Mouse (Mus musculus): Measurements from ENCODE around the gene Pgm5. TPM values are rescaled to one million over a fixed set of nuclear protein-coding genes. Genes with fewer than 3 reads are reported as not detected.

Gene Pgm5
- polyA plus RNA-seq, 1 experiment from 2014 or later = 5.3 TPM

DNA sequence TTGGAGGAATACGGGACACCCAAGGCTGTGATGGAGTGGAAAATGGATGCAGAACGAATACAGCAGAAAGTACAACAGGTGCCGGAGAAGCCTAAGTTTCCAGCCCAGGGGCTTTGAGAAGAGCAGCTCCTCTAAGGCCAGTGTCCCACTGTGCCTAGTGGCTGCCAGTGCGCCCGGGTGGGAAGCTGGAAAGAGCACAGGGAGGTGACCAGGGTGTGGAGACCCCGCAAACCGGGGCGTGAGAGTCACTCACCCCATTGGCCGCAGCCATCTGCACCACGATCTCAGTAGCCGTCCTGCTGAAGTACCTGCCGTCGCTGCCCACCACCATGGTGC lies 411 bp downstream of the Pgm5 start:
- peak overlapping the region; percentile 91 for H3K9ac ChIP-seq
- H3K4me1 ChIP-seq = peaks cover 31% of the 10 kb centered on the region
- no peaks in the 10 kb centered on the region for H3K36me3 ChIP-seq
- WGBS = 7% methylated on average over 13 of the region's 13 CpGs
- ATAC-seq (ENCODE audit: extremely low read depth, insufficient number of reproducible peaks, low FRiP score, low TSS enrichment) = peak; percentile 39; the same call in 1 of the 2 replicates
- peak overlapping the region; percentile 75 for H3K4me3 ChIP-seq
- H3K27me3 ChIP-seq (replicated peaks) = 0 out of 2 replicates have a peak, but pooled peaks cover 10% of the 10 kb centered on the region
- H3K4me2 ChIP-seq = peak overlapping the region; percentile 75
- H3K27ac ChIP-seq (replicated peaks) = peak overlapping the region; percentile 97
- H3K9me3 ChIP-seq = no peaks in the 10 kb centered on the region

DNA sequence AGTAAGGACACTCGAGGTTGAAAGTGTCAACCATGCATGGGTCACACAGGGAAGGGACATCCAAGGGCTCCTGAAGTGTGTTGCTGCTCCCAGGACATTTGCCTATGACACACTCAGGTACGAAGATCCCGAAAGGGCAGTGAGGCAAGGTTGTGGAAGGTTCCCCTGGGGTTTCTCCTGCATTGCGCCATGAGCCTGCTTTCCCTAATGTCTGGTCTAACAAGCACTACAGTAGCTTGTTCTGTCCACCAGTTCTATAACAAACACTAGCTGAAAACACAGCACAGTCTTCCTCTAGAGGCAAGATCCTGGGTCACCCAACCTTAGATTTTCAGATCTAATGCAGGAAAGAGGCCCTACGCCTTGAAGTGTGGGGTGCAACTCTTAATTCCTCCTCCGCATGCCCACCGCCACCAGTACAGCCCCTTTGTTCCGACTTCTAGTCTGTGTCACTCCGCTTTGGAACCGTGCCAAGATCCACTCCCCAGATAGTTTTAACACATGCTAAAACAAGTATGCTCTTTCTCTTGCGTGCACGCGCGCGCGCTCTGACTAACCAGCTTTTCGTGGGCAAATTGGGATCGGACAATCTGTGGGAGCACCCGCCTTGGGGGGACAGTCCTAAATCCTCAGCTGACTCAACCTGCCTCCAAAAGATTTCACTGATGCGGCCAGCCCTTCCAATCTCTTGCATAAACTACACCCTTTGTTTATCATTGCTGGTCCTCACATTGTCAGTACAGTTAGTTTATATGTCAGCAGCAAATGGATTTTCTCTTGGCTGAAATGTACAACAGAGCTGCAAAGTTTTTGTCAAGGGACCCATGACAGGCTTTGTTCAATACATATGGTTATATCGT lies 10.0 kb downstream of the Pgm5 start:
- WGBS = 63% methylated on average over 21 of the region's 21 CpGs
- ATAC-seq (ENCODE audit: extremely low read depth, insufficient number of reproducible peaks, low FRiP score, low TSS enrichment) = no peak
- Histone ChIP-seq H3K27me3 (replicated peaks) (no peaks in the 10 kb centered on the region), H3K4me1 (peaks cover 76% of the 10 kb centered on the region), H3K27ac (replicated peaks) (peak overlapping the region; percentile 52), H3K36me3 (0 out of 2 replicates have a peak, but pooled peaks cover 4% of the 10 kb centered on the region), H3K9ac (peak overlapping the region; percentile 6), H3K4me2 (peak overlapping the region; percentile 36), H3K9me3 (no peaks in the 10 kb centered on the region), H3K4me3 (no peak overlapping the region)

DNA sequence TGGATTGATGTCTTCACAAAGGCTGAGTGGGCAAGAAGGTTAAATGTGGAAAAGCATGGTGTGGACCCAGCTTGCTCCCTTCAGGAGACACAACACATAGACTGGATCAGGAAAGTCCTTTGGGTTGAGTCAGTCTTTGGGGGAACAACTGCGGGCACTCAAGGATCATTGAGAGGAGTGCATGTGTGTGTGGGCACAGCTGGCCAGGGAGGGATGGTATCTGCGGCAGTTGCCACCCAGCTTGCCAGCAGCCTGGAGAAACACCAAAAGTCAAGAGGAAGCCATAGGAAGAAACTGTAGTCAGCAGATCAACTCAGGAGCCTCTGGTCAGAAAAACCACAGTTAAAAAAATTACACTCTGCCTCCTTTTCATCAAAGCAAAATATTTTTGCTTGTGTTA lies 12.8 kb downstream of the Pgm5 start:
- whole genome bisulfite sequencing = 75% methylated on average over 2 of the region's 2 CpGs
- no peak overlapping the region for H3K4me2 ChIP-seq
- peaks cover 75% of the 10 kb centered on the region for H3K4me1 ChIP-seq
- no peak overlapping the region; the same call in 1 of the 2 replicates for H3K27ac ChIP-seq (replicated peaks)
- H3K27me3 ChIP-seq (replicated peaks) = no peaks in the 10 kb centered on the region
- no peaks in the 10 kb centered on the region for H3K9me3 ChIP-seq
- ATAC-seq (ENCODE audit: extremely low read depth, insufficient number of reproducible peaks, low FRiP score, low TSS enrichment) = no peak
- H3K4me3 ChIP-seq = no peak overlapping the region
- H3K36me3 ChIP-seq = no peaks in the 10 kb centered on the region
- H3K9ac ChIP-seq = no peak overlapping the region

DNA sequence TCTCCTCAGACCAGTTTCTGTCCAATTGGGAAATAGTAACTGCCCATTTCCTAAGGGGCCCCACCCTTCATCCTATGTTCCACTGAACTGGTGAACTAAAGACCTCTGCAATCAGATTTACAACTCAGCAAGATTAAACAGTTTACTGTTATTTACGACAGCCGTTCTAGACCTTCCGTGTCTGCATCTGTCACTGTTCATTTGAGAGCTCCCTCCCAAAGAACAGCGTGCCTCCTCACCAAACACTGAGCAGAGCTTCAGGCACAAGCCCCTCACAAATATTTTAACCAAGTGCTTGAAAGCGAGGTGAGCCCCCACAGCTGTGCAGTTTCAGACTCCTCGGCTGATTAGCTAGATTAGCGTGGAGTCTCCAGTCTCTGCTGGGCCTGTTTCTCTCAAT lies 13.3 kb downstream of the Pgm5 start:
- ATAC-seq (ENCODE audit: extremely low read depth, insufficient number of reproducible peaks, low FRiP score, low TSS enrichment) = no peak
- no peak overlapping the region for H3K4me3 ChIP-seq
- H3K4me2 ChIP-seq = no peak overlapping the region
- WGBS = 43% methylated on average over 7 of the region's 7 CpGs
- H3K9ac ChIP-seq = no peak overlapping the region
- H3K27ac ChIP-seq (replicated peaks) = no peak overlapping the region
- H3K27me3 ChIP-seq (replicated peaks) = no peaks in the 10 kb centered on the region
- H3K36me3 ChIP-seq = peaks cover 2% of the 10 kb centered on the region; the same call in 1 of the 2 replicates
- peaks cover 71% of the 10 kb centered on the region for H3K4me1 ChIP-seq
- no peaks in the 10 kb centered on the region for H3K9me3 ChIP-seq

DNA sequence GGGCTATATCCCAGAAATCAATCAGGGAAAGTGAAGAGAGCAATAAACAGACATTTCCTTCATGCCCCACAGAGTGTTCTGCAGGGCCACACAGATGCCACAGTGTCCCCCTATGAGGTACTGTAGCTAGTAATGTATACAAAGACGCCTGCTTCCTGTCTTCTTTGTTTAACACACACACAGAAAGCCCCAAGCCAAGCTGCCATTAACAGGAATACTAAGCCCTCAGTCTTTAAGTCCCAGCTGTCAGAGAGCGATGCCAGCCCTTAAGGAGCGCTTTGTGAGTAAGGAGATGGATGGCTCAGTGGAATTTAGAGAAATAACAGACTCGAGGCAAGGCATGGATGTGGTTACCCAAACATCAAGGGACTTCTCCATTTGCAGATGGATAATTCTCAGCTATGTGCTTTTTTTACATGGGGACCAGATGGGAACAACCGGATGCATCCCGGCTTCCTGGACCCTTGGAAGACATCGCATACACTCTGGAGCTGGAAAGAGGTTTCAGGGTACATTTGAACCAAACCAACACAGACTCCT lies 16.6 kb downstream of the Pgm5 start:
- no peak for ATAC-seq (ENCODE audit: extremely low read depth, insufficient number of reproducible peaks, low FRiP score, low TSS enrichment)
- WGBS = 56% methylated on average over 7 of the region's 7 CpGs
- no peaks in the 10 kb centered on the region for H3K9me3 ChIP-seq
- H3K27ac ChIP-seq (replicated peaks) = peak overlapping the region; percentile 16; the same call in 1 of the 2 replicates
- H3K4me1 ChIP-seq = peaks cover 40% of the 10 kb centered on the region
- no peak overlapping the region for H3K4me2 ChIP-seq
- no peak overlapping the region for H3K4me3 ChIP-seq
- no peak overlapping the region for H3K9ac ChIP-seq
- peaks cover 12% of the 10 kb centered on the region; the same call in 1 of the 2 replicates for H3K36me3 ChIP-seq
- H3K27me3 ChIP-seq (replicated peaks) = no peaks in the 10 kb centered on the region

DNA sequence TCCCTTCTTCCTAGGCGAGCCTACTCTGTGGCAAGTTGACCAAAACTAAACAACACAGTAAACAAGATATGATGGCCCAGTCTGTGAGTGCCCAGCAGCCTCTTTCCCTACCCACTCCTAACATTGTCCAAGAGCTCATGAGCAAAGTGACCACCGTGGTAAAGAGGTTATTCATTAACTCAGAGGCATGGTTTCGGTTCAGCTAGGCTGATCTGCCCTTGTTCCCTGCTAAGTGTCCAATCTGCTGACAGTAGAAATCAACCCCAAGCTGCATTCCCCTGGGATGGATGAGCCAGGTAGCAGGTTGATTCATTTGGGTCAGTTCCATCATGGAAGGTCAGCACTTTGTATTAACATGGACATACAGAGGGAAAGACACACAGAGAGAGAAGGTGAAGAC lies 19.6 kb downstream of the Pgm5 start:
- no peak for ATAC-seq (ENCODE audit: extremely low read depth, insufficient number of reproducible peaks, low FRiP score, low TSS enrichment)
- peaks cover 12% of the 10 kb centered on the region; the same call in 1 of the 2 replicates for H3K36me3 ChIP-seq
- H3K4me3 ChIP-seq = no peak overlapping the region
- H3K9ac ChIP-seq = no peak overlapping the region
- H3K27me3 ChIP-seq (replicated peaks) = no peaks in the 10 kb centered on the region
- no peak overlapping the region for H3K27ac ChIP-seq (replicated peaks)
- H3K4me1 ChIP-seq = peaks cover 22% of the 10 kb centered on the region
- H3K4me2 ChIP-seq = no peak overlapping the region
- H3K9me3 ChIP-seq = no peaks in the 10 kb centered on the region
- WGBS = 81% methylated on average over 3 of the region's 3 CpGs

DNA sequence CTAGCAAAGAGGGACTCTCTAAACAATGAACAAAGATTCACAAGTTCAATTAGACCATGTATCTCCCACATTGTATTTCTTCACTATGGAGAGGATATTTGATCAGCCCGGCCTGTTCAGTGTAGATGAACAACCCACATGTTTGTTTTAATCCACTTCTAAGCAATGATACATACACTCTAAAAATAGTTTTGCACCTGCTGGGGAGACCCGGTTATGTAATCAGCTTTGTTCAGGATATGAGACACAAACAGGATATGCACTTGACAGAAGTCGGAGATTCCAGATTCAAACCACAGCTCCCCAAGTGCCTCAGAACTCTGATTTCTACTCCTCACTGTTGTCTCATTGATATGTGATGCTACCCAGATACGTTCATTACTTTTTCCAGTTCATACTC lies 37.1 kb downstream of the Pgm5 start:
- H3K9me3 ChIP-seq = no peaks in the 10 kb centered on the region
- H3K36me3 ChIP-seq = peaks cover 32% of the 10 kb centered on the region
- no peak overlapping the region for H3K27ac ChIP-seq (replicated peaks)
- H3K9ac ChIP-seq = no peak overlapping the region
- no peaks in the 10 kb centered on the region for H3K27me3 ChIP-seq (replicated peaks)
- ATAC-seq (ENCODE audit: extremely low read depth, insufficient number of reproducible peaks, low FRiP score, low TSS enrichment) = no peak
- no peak overlapping the region for H3K4me2 ChIP-seq
- 60% methylated on average over 4 of the region's 4 CpGs for WGBS
- H3K4me1 ChIP-seq = no peaks in the 10 kb centered on the region
- H3K4me3 ChIP-seq = no peak overlapping the region

DNA sequence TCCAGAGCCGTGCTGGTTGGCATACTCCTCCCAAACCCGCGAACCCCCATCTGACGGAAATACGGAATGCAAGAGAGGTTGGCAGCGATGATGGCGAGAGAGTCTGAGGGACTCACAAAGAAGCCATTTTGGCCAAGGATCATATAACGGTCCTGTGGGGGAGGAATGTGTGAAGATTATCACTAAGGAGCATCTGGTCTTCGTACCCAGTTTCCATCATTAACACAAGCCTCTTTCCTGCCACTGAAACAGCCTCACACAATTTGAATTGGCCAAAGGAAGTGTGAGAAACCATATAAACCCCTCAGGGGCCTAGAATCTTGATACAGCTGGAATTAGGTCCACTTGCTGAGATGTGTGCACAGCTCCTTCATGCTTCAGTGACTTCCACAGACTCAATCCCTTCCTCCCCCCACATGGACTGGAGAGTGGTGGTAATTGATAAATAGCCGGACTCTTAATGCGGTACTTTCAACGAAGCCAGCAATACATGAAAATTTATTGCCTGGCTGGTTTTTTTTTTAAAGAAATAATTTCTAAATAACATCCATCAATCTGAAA lies 45.9 kb downstream of the Pgm5 start:
- WGBS = 74% methylated on average over 12 of the region's 12 CpGs
- Histone ChIP-seq H3K4me2 (no peak overlapping the region), H3K36me3 (peaks cover 48% of the 10 kb centered on the region), H3K27me3 (replicated peaks) (no peaks in the 10 kb centered on the region), H3K9me3 (no peaks in the 10 kb centered on the region), H3K4me3 (no peak overlapping the region), H3K4me1 (peaks cover 16% of the 10 kb centered on the region), H3K27ac (replicated peaks) (no peak overlapping the region), H3K9ac (no peak overlapping the region)
- no peak for ATAC-seq (ENCODE audit: extremely low read depth, insufficient number of reproducible peaks, low FRiP score, low TSS enrichment)

DNA sequence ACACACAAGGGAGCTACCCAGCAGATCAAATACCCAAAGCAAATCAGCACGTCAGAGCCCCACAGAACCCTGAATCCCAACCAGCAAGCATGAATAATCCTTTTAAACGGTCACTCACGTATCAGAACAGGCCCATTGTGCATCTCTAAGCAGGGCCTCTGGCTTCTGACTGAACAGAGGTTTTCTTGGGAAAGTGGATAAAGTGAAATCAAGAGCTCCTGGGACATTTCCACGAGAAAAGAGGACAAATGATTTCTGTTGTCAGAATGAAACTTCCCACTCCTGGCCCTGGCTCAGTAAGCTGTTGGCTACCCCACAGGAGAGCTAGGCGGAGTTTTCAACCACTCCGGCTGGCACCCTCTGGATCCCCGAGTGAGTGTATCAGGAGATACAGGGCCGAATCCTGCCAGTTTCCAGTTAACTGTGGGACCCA lies 48.8 kb downstream of the Pgm5 start:
- no peaks in the 10 kb centered on the region for H3K9me3 ChIP-seq

DNA sequence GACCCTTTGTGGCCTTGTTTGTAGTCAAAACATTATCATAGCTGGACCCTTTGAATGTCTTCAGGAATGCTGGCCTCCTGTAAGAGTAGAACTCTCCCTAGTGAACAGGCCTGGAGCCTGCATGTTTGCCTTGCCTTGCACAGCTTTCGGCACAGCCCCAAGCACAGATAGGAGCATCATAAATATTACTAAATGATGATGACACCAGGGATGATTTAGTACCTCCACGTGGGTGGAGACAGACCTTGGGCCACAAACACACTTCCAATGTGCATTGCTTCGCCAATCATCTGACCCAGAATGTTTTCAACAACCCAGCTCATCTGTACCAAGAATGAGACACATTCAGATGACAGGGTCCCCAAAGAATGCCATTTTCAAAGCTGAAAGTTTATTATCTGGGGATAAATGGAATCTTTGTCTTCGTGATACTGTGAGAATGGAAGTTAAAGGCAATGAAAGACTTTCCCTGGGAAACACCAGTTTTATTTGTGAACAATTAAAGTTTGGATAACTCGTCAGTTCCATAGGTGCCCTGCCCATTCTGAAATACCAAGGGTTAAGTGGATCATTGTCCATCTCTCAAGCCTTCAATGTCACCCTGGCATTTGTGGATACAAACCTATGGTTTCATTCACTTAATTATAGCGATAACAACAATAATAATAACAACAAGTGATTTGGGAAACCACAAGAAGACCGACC lies 49.4 kb downstream of the Pgm5 start:
- Histone ChIP-seq H3K4me1 (peaks cover 18% of the 10 kb centered on the region), H3K36me3 (peaks cover 29% of the 10 kb centered on the region), H3K4me2 (no peak overlapping the region), H3K27ac (replicated peaks) (no peak overlapping the region), H3K9ac (no peak overlapping the region), H3K9me3 (no peaks in the 10 kb centered on the region), H3K27me3 (replicated peaks) (no peaks in the 10 kb centered on the region), H3K4me3 (no peak overlapping the region)
- ATAC-seq (ENCODE audit: extremely low read depth, insufficient number of reproducible peaks, low FRiP score, low TSS enrichment) = no peak
- 79% methylated on average over 7 of the region's 7 CpGs for WGBS

More for the DNA sequence above, 48.8 kb downstream of the Pgm5 start:
- Histone ChIP-seq H3K4me1 (peaks cover 18% of the 10 kb centered on the region), H3K27ac (replicated peaks) (no peak overlapping the region), H3K27me3 (replicated peaks) (no peaks in the 10 kb centered on the region), H3K9ac (no peak overlapping the region), H3K36me3 (peaks cover 35% of the 10 kb centered on the region), H3K4me2 (no peak overlapping the region), H3K4me3 (no peak overlapping the region)
- 63% methylated on average over 8 of the region's 8 CpGs for WGBS
- ATAC-seq (ENCODE audit: extremely low read depth, insufficient number of reproducible peaks, low FRiP score, low TSS enrichment) = no peak

DNA sequence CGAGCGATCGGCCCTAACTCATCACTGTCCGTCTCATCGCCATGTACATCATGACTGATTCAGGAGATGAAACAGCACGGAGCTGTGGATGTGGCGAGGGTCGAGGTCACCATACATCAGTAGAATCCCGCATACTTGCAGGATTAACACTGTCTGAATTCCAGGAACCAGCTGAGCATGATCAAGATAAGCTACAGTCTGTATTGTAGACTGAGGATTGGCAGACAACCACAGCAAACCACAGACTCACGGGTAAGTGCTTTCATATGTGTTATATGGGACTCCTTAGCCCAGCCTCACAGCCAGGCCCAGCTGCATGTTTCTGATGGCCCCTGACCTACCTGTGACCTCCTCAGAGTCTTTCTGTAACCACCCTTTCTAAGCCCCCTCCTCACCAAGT lies 50.2 kb downstream of the Pgm5 start:
- Histone ChIP-seq H3K27ac (replicated peaks) (no peak overlapping the region), H3K9ac (no peak overlapping the region), H3K9me3 (no peaks in the 10 kb centered on the region), H3K4me3 (no peak overlapping the region), H3K36me3 (peaks cover 27% of the 10 kb centered on the region), H3K4me1 (peaks cover 18% of the 10 kb centered on the region), H3K4me2 (no peak overlapping the region), H3K27me3 (replicated peaks) (no peaks in the 10 kb centered on the region)
- 61% methylated on average over 10 of the region's 10 CpGs for WGBS
- ATAC-seq (ENCODE audit: extremely low read depth, insufficient number of reproducible peaks, low FRiP score, low TSS enrichment) = no peak
